Mouse (Mus musculus) lung, adult 2 months (tissue): ENCODE data around the gene U2surp. TPM values are rescaled to one million over a fixed set of nuclear protein-coding genes. Genes with fewer than 3 reads are reported as not detected.

Source experiments
- DNase-seq: peaks from one replicate; pipeline ENCODE4 v3.0.0; 2022
- H3K4me1 ChIP-seq: fragments of 200-500 bp; 2 replicates; pipeline ENCODE4 v1.6.1; 2011; ENCODE audit warnings: low read length; ENCODE audit not compliant: control insufficient read depth, insufficient read depth
- H3K4me3 ChIP-seq: fragments of 200-500 bp; replicated peaks from 2 replicates; pipeline ENCODE3; 2011; ENCODE audit warnings: low read depth, mild to moderate bottlenecking, control low read depth, low read length; ENCODE audit errors: extremely low read depth
- CTCF ChIP-seq: fragments of 200-500 bp; IDR thresholded peaks from 2 replicates; pipeline ENCODE4 v1.5.1; 2011; ENCODE audit warnings: mild to moderate bottlenecking, low read length, control low read depth; ENCODE audit not compliant: insufficient read depth
- POLR2A ChIP-seq: fragments of 200-500 bp; IDR thresholded peaks from 2 replicates; pipeline ENCODE4 v1.6.1; 2011; ENCODE audit warnings: low read depth, mild to moderate bottlenecking, control low read depth, low read length, borderline replicate concordance; ENCODE audit errors: extremely low read depth
- WGBS: fragments of 180-500 bp; shearing (Covaris S2); methylation state at CpG from one replicate; pipeline ENCODE4 v1.1.7; 2018; 5-methylcytosine and 5-hydroxymethylcytosine counted together
- polyA plus RNA-seq: library from polyadenylated mRNA; depleted of rRNA; stranded (reverse); fragments of >200 nt; gene quantifications from 2 replicates; pipeline ENCODE4 v1.2.3, GENCODE M21; 2012; rRNA removed

U2surp gene
- polyA plus RNA-seq: 1.7 and 3.7 TPM in 2 replicates

DNA sequence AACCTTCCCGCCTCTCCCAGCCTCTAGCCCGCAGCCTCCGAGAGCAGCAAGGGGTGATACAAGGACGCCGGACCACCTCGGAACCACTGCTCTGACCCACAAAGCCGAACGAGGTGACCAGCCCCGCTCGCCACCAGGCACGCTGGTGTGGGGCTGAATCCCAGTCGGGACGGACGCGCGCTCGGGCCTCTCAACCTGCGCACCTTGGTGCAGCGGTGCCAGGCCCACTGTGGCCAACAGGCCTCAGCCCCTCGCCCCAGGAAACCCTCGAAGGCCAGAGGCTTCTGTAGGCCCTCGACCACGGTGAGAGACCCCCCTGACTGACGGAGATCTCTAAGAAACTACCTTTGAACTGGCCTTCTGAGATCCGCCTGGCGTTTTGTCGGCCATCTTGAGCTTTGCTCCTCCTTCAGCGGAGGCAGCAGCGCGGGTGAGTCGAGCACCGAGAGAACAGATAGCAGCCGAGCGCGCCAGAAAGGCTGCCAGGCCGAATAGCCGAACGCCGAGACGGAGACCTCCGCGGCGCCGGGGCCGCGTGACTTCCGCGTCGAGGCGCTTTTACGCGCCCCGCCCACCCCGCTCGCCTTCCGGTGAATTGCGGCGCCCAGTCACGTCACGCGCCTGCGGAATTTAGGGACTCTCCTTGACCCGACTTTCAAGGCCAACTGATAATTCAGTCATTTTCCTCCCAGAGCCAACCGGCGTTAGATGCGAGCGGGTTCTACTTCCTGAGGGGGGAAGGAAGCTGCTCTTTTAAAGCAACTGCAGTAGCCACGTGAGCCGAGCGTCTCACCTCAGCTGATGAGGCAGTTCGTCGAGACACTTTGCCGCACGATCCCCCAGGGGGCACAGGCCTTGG lies at the start of gene U2surp:
Gene U2surp (minus strand): TSS at position 525 of the 859 bp plus-strand sequence.
- under 1% methylated on average over 74 of the region's 74 CpGs for WGBS
- TF ChIP-seq CTCF: no peak
- peak; percentile 79; the same call in 1 of the 2 replicates for TF ChIP-seq POLR2A
- peak within 1 kb of the TSS; percentile 78 for H3K4me3 ChIP-seq
- DNase-seq: peak; percentile 90
- peaks cover 9% of the 10 kb centered on the region for H3K4me1 ChIP-seq

DNA sequence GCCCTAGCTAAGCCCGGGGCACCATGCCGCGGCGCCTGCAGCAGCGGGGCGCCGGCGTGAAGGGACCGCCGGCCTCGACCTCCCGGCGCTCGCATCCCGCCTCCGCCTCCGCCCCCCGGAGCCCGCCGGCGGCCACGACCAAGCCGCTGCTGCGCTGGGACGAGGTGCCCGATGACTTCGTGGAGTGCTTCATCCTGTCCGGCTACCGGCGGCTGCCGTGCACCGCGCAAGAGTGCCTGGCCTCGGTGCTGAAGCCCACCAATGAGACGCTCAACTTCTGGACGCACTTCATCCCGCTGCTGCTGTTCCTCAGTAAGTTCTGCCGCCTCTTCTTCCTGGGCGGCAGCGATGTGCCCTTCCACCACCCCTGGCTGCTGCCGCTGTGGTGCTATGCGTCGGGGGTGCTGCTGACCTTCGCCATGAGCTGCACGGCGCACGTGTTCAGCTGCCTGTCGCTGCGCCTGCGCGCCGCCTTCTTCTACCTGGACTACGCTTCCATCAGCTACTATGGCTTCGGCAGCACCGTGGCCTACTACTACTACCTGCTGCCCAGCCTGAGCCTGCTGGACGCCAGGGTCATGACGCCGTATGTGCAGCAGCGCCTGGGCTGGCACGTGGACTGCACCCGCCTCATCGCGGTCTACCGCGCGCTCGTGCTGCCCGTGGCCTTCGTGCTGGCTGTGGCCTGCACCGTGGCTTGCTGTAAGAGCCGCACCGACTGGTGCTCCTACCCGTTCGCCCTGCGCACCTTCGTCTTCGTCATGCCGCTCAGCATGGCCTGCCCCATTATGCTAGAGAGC lies 48.3 kb upstream of the U2surp start:
- DNase-seq: peak; percentile 4
- TF ChIP-seq CTCF: no peak
- no peak for TF ChIP-seq POLR2A
- H3K4me1 ChIP-seq: no peaks in the 10 kb centered on the region
- no peak overlapping the region for H3K4me3 ChIP-seq
- WGBS: 12% methylated on average over 78 of the region's 78 CpGs

DNA sequence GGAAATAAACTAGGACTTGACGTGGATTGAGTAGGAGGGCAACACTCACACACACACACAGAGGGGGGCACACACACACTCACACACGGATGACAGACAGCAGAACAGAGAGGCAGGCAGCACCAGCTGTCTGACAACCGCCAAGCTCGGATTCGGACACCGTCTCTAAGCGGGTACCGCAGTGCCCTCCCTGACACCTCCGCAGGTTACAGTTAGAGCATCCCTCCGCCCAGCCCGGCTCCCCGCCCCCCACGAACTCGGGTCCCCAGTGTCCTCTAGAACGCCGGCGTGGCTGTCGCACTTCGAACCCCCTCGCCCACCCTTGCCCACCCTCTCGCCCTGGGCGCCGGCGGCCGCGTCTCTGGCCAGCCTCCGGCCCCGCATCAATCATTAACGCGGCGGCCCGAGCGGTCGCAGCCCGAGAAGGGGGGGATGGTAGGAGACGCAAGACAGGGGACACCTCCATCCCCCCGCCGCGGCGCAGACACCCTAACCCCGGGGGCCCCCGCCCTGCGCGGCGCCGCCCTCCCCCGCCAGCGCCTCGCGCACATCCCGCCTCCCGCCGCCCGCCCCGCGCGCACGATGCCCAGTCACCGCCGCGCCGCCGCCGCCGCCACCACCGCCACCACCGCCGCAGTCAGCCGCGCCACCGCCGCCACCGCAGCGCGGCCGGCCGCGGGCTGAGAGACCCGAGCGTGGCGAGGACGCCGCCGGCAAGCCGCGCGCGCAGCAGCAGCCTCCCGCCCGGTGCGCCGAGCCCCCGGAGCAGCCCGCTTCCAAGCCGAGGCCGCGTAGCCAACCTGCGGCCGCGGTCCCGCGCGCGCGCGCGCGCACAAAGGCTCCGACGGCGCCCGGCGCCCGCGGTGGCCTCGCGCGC lies 47.5 kb upstream of the U2surp start, which contains the start of gene Paqr9:
Gene Paqr9 (plus strand): TSS at position 599 of the 877 bp plus-strand sequence.
- WGBS: 6% methylated on average over 103 of the region's 118 CpGs
- Histone ChIP-seq H3K4me1 (no peaks in the 10 kb centered on the region), H3K4me3 (peak within 1 kb of the TSS; percentile 15)
- DNase-seq: peak; percentile 4
- TF ChIP-seq CTCF (no peak), POLR2A (no peak)

DNA sequence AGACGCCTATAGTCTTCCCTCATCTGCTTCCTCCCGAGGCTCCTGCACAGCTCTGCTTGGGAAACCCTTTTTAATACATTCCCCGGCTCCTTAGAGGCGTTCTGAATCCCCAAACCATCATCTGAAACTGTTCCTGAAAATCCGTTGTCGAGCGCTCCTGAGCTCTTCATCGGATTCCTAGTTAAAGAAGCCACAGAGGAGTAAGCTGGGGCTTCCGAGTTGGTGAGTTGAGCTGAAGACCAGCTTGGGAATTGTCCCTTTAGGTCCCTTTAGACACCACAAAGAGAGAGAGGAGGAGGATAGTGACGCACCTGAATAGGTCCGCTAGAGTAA lies 46.9 kb upstream of the U2surp start:
- no peak overlapping the region for H3K4me3 ChIP-seq
- DNase-seq: no peak
- WGBS: 13% methylated on average over 11 of the region's 11 CpGs
- TF ChIP-seq CTCF: no peak
- no peak for TF ChIP-seq POLR2A
- no peaks in the 10 kb centered on the region for H3K4me1 ChIP-seq

DNA sequence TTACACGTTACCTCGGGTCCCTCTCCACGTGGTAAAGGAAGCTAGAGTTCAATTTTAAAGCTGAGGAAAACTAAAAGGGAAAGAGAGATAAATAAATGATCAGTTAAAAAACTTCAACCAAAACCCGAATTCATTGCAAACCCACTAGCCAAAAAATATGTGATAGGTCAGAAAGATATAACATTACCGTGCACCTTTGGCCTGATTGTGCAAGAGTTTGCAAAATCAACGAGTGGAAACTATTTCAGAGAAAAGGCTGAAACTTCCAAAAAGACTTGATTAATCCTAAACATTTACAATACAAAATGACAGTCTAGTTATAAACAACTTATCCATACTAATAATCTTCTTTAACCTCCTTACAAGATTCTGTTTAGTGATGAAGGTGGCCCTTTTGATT lies 45.9 kb upstream of the U2surp start:
- no peak for TF ChIP-seq POLR2A
- TF ChIP-seq CTCF: no peak
- Histone ChIP-seq H3K4me3 (no peak overlapping the region), H3K4me1 (no peaks in the 10 kb centered on the region)
- DNase-seq: no peak
- 45% methylated on average over 6 of the region's 6 CpGs for WGBS

DNA sequence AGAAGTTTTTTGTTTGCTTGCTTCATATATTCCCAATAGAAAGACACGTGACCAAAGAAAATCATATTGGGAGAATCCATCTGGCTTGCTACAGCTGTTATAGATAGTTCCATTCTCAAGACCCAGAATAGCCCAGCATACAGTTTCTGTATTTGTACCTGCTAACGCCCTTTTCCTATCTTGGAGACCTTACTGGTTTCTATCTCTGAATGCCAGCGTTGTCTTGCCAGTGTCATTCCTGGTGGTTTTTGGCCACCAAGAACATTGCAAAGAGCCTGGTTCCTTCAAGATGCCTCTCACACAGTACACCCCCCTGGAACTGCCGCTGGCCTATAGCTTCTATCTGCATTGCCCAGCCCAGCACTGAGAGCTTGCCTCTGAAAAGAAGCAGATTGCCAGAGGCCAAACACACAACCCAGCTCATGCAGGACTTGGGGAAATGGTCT lies 44.3 kb upstream of the U2surp start:
- TF ChIP-seq CTCF: no peak
- TF ChIP-seq POLR2A: no peak
- 88% methylated on average over 4 of the region's 4 CpGs for WGBS
- no peak for DNase-seq
- Histone ChIP-seq H3K4me1 (no peaks in the 10 kb centered on the region), H3K4me3 (no peak overlapping the region)

DNA sequence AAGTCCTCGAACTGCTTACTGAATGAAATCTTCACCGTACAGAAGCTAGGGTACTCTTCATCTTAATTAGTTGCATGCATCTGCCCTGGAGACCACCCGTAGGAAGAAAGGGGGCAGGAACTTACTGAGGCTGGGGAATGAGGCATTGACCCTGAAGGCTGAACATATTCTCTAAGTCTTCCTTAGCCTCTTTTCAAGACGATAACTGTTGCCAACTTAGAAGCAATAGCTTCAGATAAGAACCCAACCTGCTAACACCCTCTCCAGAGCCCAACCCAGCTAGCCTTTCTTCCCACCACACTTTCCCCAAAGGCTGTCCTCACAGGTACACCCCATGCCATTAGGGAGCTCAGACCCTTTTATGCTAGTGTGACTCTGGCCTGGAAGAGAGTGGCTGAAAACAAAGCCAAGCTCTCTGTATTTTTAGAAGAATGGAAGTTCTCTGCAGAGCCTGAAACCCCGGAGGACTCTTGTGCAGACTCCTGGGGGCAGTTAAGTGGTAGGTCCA lies 43.5 kb upstream of the U2surp start:
- no peak for DNase-seq
- WGBS: 72% methylated on average over 5 of the region's 5 CpGs

DNA sequence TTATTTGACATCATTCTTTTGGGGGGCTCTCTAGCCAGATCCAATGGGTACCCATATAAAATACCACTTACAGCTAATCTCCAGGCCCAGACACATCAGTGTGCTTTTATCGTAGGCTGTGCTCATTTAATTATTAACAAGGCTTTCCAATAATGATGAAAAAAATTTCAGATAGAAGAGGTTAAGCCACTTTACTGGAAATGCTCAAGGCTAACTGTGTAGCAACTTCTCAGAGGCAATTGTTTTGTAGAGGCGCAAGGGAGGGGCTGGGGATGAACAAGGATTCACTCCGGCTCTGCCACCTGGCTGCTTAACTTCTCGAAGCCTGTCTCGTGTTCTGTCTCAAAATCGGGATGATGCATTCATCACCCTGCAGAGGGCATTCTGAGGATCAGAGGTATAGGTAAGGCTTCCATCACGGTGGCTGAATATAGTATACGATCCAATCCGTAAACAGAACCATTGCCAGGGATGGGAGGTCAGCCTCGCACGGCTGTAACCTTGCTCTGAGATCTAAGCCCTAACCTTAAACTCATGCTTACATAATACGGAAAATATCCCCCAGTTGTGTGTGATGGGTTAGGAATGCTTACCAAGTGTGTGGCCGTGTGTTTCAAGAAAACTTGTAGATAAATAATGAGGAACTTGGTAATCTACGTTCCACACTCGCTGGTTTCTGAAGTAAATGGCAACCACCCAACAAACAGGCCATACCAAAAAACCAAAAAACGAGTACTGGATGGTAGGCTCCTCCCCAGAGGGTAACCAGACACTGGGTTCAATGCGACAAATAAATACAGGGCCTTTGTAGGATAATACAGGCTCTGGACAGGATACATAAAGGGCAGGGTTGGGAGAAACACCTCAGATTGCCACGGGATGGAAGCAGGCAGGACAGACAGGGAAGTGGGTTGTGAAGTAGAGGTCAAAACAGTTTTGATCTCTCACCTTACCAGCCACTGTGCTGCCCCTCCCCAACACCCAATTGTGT lies 42.7 kb upstream of the U2surp start:
- H3K4me1 ChIP-seq: no peaks in the 10 kb centered on the region
- no peak for DNase-seq
- H3K4me3 ChIP-seq: no peak overlapping the region
- WGBS: 71% methylated on average over 18 of the region's 18 CpGs
- TF ChIP-seq CTCF (no peak), POLR2A (no peak)

More for the DNA sequence above, 43.5 kb upstream of the U2surp start:
- Histone ChIP-seq H3K4me1 (no peaks in the 10 kb centered on the region), H3K4me3 (no peak overlapping the region)
- TF ChIP-seq CTCF (no peak), POLR2A (no peak)
